Mouse (Mus musculus) cerebellum, postnatal 25 days (tissue): ENCODE data around the gene Panx1.

Source experiments
- DNase-seq, 2 experiments: peaks; one replicate each; pipeline ENCODE4 v3.0.0; 2021; ENCODE audit warnings: mixed read lengths in 2 of 2

Panx1 gene

GRCm38 (mm10) chr9:14970211-14970610 is 75.1 kb downstream of the Panx1 start:
- DNase-seq: no peak

GRCm38 (mm10) chr9:14967598-14967997 is 77.7 kb downstream of the Panx1 start:
- no peak for DNase-seq

GRCm38 (mm10) chr9:14966787-14967186 is 78.5 kb downstream of the Panx1 start:
- no peak for DNase-seq

GRCm38 (mm10) chr9:14965368-14965767 is 79.9 kb downstream of the Panx1 start:
- no peak for DNase-seq

DNA sequence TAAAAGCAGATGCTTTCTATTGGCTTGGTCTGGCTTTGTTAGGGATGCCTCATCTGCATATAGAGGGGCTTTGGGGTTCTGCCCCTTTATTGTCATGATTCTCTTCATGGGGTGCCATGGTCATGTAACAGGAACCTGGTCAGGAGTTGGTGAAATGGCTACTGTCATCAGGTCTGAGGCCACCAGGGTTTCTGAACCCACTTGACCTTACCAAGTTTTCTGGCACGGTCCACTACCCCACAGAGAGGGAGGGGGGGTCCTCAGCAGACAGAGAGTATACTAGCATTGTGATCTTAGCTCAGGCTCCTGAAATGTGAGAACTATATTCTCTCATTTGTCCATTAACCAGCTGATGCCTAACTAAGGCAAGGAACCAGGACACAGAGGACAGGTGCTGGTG is 82.5 kb downstream of the Panx1 start:
- no peak for DNase-seq

GRCm38 (mm10) chr9:14954659-14955058 is 90.6 kb downstream of the Panx1 start:
- no peak for DNase-seq
